Mouse (Mus musculus) C2C12 (cell line): ENCODE results near the gene Bspry. TPM values are rescaled to one million over a fixed set of nuclear protein-coding genes. Genes with fewer than 3 reads are reported as not detected.

ENCODE experiments used
- H3K27me3 ChIP-seq: one replicate; pipeline ENCODE4 v1.6.1; 2011; ENCODE audit not compliant: control insufficient read depth, insufficient read depth, insufficient read length
- H3K36me3 ChIP-seq: one replicate; pipeline ENCODE4 v1.6.1; 2011; ENCODE audit not compliant: control insufficient read depth, insufficient read depth
- H3K4me3 ChIP-seq: one replicate; pipeline ENCODE4 v1.5.1; 2011; ENCODE audit warnings: mild to moderate bottlenecking, control low read depth; ENCODE audit not compliant: poor library complexity, insufficient read depth, severe bottlenecking
- H3K79me2 ChIP-seq: one replicate; pipeline ENCODE4 v1.6.1; 2011; ENCODE audit not compliant: control insufficient read depth, insufficient read depth
- H3K79me3 ChIP-seq: one replicate; pipeline ENCODE4 v1.6.1; 2011; ENCODE audit warnings: low read depth, control low read depth
- H3ac ChIP-seq: one replicate; pipeline ENCODE3; 2011; ENCODE audit warnings: low read depth; ENCODE audit not compliant: control insufficient read depth, insufficient read length
- CEBPB ChIP-seq: IDR thresholded peaks from one replicate; pipeline ENCODE4 v1.6.1; 2011; ENCODE audit warnings: low read depth, mild to moderate bottlenecking, control low read depth, moderate library complexity
- CTCF ChIP-seq: IDR thresholded peaks from one replicate; pipeline ENCODE4 v1.5.1; 2011; ENCODE audit not compliant: control insufficient read depth, insufficient read depth, insufficient read length
- FOSL1 ChIP-seq: IDR thresholded peaks from one replicate; pipeline ENCODE4 v1.8.0; 2011; ENCODE audit warnings: mild to moderate bottlenecking, low read length; ENCODE audit not compliant: poor library complexity, insufficient read depth, severe bottlenecking
- MAX ChIP-seq: IDR thresholded peaks from one replicate; pipeline ENCODE4 v1.6.1; 2011; ENCODE audit warnings: mild to moderate bottlenecking, control low read depth
- MYOD1 ChIP-seq: IDR thresholded peaks from one replicate; pipeline ENCODE4 v1.6.1; 2011; ENCODE audit warnings: low read depth; ENCODE audit not compliant: control insufficient read depth, insufficient read length
- MYOG ChIP-seq: IDR thresholded peaks from one replicate; pipeline ENCODE4 v1.6.1; 2011; ENCODE audit not compliant: control insufficient read depth, insufficient read length; ENCODE audit errors: extremely low read depth
- USF1 ChIP-seq: IDR thresholded peaks from one replicate; pipeline ENCODE4 v1.6.1; 2011; ENCODE audit warnings: low read depth, mild to moderate bottlenecking, control low read depth, moderate library complexity
- polyA plus RNA-seq: library from polyadenylated mRNA; unstranded; fragments of >200 nt; fragmentation: generic; extraction: Trizol; gene quantifications from one replicate; pipeline ENCODE4 v1.2.1, GENCODE M21; 2012; ENCODE audit warnings: missing spikeins

Gene Bspry
- polyA plus RNA-seq, 1 experiment = 0.25 TPM

DNA sequence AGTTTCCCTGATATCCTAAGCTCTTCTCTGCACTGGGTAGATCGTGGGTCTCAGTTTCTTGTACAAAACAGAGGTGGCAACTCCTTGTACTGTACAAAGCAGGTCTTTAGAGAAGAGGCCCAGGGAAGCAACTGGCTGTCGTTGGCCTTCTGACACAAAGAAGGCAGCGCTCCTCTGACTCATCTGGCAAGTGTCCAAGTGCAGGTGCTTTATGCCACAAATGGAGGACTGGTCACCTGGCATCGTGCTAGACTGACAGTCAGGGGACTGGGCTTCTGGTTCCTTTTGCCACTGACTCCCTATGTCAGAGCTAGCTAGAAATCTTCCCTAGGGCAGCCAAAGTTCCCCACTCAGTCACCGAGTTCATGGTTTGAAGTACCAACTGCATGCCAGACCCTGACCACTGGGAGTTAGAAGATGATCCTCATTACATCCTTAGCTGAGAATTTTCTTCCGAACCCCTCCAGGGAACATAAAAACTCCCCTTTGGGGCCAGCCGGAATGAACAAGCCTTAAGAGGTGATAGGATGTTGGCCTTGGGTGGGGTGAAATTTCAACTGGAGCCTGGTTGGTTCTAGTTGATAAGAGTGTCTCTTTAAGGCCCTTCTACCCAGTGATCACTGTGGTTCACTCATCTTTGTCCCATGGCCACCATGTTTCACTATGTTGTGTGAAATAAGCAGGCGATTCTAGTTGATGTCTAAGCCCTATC lies 5.8 kb downstream of the Bspry start:
- Histone ChIP-seq H3K27me3 (no peaks in the 10 kb centered on the region), H3ac (no peak overlapping the region), H3K4me3 (no peak overlapping the region), H3K36me3 (no peaks in the 10 kb centered on the region), H3K79me3 (no peaks in the 10 kb centered on the region), H3K79me2 (no peaks in the 10 kb centered on the region)
- TF ChIP-seq USF1 (no peak), MAX (no peak), CTCF (no peak), MYOG (no peak), MYOD1 (no peak), CEBPB (no peak), FOSL1 (no peak)

GRCm38 (mm10) chr4:62486162-62486696 lies 6.4 kb downstream of the Bspry start:
- H3ac ChIP-seq = no peak overlapping the region
- H3K79me2 ChIP-seq = no peaks in the 10 kb centered on the region
- H3K4me3 ChIP-seq = no peak overlapping the region
- H3K36me3 ChIP-seq = no peaks in the 10 kb centered on the region
- H3K79me3 ChIP-seq = no peaks in the 10 kb centered on the region
- H3K27me3 ChIP-seq = no peaks in the 10 kb centered on the region
- no peak for TF ChIP-seq FOSL1
- no peak for TF ChIP-seq USF1
- TF ChIP-seq MYOD1 = no peak
- TF ChIP-seq MAX = no peak
- TF ChIP-seq CTCF = no peak
- no peak for TF ChIP-seq CEBPB
- TF ChIP-seq MYOG = no peak

DNA sequence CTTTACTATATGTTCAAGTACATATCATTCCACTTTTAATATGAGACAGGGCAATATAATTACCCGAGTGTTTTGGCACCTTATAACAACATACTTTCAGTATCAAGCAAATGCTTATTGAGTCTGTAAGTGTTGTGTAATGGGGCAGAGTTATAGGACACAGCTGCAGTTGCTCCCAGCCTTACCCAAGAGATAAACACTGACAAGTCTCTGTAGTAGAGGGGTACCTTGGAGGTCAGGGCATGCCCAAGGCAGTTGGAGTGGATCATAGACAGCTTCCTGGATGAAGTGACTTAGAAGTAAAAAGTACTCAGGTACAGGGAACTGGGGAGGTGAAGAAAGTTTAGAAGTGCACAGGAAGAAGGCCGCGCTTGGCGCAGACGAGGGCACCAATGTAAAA lies 7.3 kb downstream of the Bspry start:
- H3K36me3 ChIP-seq = no peaks in the 10 kb centered on the region
- H3K4me3 ChIP-seq = no peak overlapping the region
- H3ac ChIP-seq = no peak overlapping the region
- H3K27me3 ChIP-seq = no peaks in the 10 kb centered on the region
- no peaks in the 10 kb centered on the region for H3K79me2 ChIP-seq
- TF ChIP-seq CEBPB = no peak
- TF ChIP-seq MYOD1 = no peak
- TF ChIP-seq CTCF = no peak
- no peak for TF ChIP-seq MAX
- TF ChIP-seq USF1 = no peak
- TF ChIP-seq FOSL1 = no peak
- TF ChIP-seq MYOG = no peak
- no peaks in the 10 kb centered on the region for H3K79me3 ChIP-seq

DNA sequence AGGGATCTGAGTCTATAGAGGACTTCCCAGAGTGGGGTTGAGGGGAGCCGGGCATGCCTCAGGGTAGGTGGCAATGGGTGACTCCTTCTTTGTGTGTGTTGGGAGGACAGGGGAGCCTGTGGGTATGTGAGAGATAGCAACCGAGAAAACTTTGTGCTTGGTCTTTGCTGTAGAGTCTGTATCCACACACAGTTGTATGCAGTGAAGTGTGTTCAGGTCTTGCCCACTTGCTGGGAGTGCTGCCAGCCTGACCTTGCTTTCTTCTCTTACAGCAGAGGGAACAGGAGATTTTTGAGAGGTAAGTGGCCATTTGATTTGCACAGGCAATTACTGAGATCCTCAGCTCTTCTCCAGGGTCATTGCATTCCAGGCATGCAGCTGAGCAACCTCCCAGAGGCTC lies 8.1 kb downstream of the Bspry start:
- TF ChIP-seq USF1 = no peak
- TF ChIP-seq FOSL1 = no peak
- TF ChIP-seq CTCF = no peak
- no peak for TF ChIP-seq CEBPB
- TF ChIP-seq MYOG = no peak
- Histone ChIP-seq H3K36me3 (no peaks in the 10 kb centered on the region), H3K79me3 (no peaks in the 10 kb centered on the region), H3K4me3 (no peak overlapping the region), H3K79me2 (no peaks in the 10 kb centered on the region), H3ac (no peak overlapping the region), H3K27me3 (no peaks in the 10 kb centered on the region)

DNA sequence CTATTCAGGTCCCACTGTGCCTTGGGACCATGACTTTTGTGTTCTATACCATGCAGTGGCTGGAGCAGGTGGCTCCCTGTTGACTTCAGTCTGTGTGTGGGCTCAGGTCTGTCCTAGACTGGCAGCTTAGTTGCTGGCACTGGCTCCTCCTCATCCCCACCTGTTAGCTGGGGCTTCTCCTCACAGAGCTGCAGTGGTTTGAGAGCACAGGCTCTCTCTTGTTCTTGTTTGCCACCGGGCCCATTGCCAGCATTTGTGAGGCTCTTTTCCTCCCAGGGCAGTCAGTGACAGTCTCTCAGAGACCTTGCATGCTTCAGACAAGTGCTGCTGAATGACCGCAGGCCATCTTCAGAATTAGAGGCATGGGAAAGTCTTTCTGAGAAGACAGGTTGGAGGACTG lies 12.8 kb downstream of the Bspry start:
- Histone ChIP-seq H3K27me3 (peaks cover 3% of the 10 kb centered on the region), H3K36me3 (no peaks in the 10 kb centered on the region), H3ac (no peak overlapping the region), H3K79me3 (no peaks in the 10 kb centered on the region), H3K79me2 (no peaks in the 10 kb centered on the region), H3K4me3 (no peak overlapping the region)
- no peak for TF ChIP-seq MYOG
- TF ChIP-seq CEBPB = no peak
- TF ChIP-seq MYOD1 = no peak
- no peak for TF ChIP-seq CTCF
- no peak for TF ChIP-seq MAX
- no peak for TF ChIP-seq FOSL1
- TF ChIP-seq USF1 = no peak
